Mouse (Mus musculus) central nervous system, embryonic 11.5 days (tissue): ENCODE data around the gene Stmnd1. TPM values are rescaled to one million over a fixed set of nuclear protein-coding genes. Genes with fewer than 3 reads are reported as not detected.

Source experiments
- polyA plus RNA-seq: library from polyadenylated mRNA; depleted of rRNA; stranded (reverse); fragments of >200 nt; gene quantifications from 2 replicates; pipeline ENCODE4 v1.2.3, GENCODE M21; 2012; rRNA removed

Stmnd1 gene
- polyA plus RNA-seq, result 0.09 TPM in 1 of 2 replicates, not detected in the other

DNA sequence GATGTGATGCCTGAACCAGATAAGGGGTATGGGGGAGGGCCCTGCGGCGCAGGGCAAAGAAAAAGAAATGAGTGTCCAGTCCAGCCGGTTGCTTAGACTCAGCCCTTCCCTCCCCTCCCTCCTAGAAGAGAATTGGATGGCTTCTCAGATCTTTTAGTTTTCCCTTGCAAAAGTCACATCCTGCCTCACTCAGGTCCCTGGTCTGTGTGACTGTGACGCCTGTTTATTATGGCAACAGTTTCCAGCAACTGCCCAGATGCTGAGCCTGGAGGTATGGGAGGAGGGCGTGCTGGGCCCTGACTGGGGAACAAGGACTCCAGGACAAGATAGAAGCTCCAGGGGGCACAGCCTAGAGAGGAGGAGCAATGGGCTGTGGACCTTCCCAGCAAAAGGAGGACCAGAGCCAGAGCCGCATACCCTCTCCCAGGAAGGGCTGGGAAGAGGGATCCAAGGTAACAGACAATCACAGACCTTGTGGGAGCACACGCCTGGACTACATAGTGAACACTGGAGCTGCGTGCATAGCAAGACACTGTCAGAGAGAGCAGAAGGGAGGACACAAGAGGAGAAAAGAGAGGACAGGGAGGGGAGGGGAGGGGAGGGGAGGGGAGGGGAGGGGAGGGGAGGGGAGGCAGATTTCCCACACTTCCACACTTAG, at the start of gene Stmnd1:
Gene Stmnd1, plus strand, starts transcription at position 269 of the 658 bp plus-strand sequence.

Other genes starting within 250 kb of the Stmnd1 start
- 7.3 and 15.8 TPM in 2 replicates for gene Rbm24, start 144.7 kb downstream of the Stmnd1 start, polyA plus RNA-seq
- 9.0 and 16.7 TPM in 2 replicates for gene Cap2, start 228.1 kb downstream of the Stmnd1 start, polyA plus RNA-seq